Mouse (Mus musculus) liver, adult 2 months (tissue): Measurements from ENCODE around the gene Vps26a. TPM values are rescaled to one million over a fixed set of nuclear protein-coding genes. Genes with fewer than 3 reads are reported as not detected.

ENCODE experiments used
- DNase-seq: peaks from one replicate; pipeline ENCODE4 v3.0.0-alpha.2; 2011; ENCODE audit warnings: low read depth, low spot score; ENCODE audit errors: extremely low read depth
- H3K27ac ChIP-seq: fragments of 200-500 bp; replicated peaks from 2 replicates; pipeline ENCODE4 v1.5.1; 2012; ENCODE audit warnings: low read depth, mild to moderate bottlenecking, control low read depth, inconsistent platforms, low read length; ENCODE audit not compliant: insufficient read depth
- H3K27me3 ChIP-seq: fragments of 200-500 bp; 2 replicates; pipeline ENCODE4 v1.6.1; 2012; ENCODE audit warnings: mild to moderate bottlenecking, moderate library complexity, low read length, inconsistent platforms; ENCODE audit not compliant: control insufficient read depth, insufficient read depth
- H3K36me3 ChIP-seq: fragments of 200-500 bp; 2 replicates; pipeline ENCODE4 v1.6.1; 2012; ENCODE audit warnings: low read length, inconsistent platforms; ENCODE audit not compliant: control insufficient read depth, insufficient read depth
- H3K4me1 ChIP-seq: fragments of 200-500 bp; 2 replicates; pipeline ENCODE4 v1.6.1; 2011; ENCODE audit warnings: low read length; ENCODE audit not compliant: control insufficient read depth, insufficient read depth
- H3K4me3 ChIP-seq: fragments of 200-500 bp; 2 replicates; pipeline ENCODE4 v1.5.1; 2011; ENCODE audit warnings: low read depth, mild to moderate bottlenecking, control low read depth, low read length, moderate library complexity; ENCODE audit not compliant: insufficient read depth
- H3K79me2 ChIP-seq: fragments of 200-500 bp; 2 replicates; pipeline ENCODE4 v1.6.1; 2012; ENCODE audit warnings: inconsistent platforms, mild to moderate bottlenecking, low read length, moderate library complexity; ENCODE audit not compliant: control insufficient read depth, insufficient read depth
- H3K9ac ChIP-seq: fragments of 200-500 bp; 2 replicates; pipeline ENCODE4 v1.6.1; 2012; ENCODE audit warnings: low read depth, mild to moderate bottlenecking, control low read depth, inconsistent platforms, low read length
- CTCF ChIP-seq: fragments of 200-500 bp; IDR thresholded peaks from 2 replicates; pipeline ENCODE4 v1.5.1; 2011; ENCODE audit warnings: low read depth, low read length, control low read depth
- POLR2A ChIP-seq: fragments of 200-500 bp; IDR thresholded peaks from 2 replicates; pipeline ENCODE4 v1.6.1; 2011; ENCODE audit warnings: low read length, control low read depth; ENCODE audit not compliant: insufficient read depth; ENCODE audit errors: extremely low read depth
- WGBS: fragments of 180-500 bp; shearing (Covaris S2); methylation state at CpG from one replicate; pipeline ENCODE4 v1.1.7; 2018; 5-methylcytosine and 5-hydroxymethylcytosine counted together
- polyA plus RNA-seq: library from polyadenylated mRNA; depleted of rRNA; stranded (reverse); fragments of >200 nt; gene quantifications from 2 replicates; pipeline ENCODE4 v1.2.3, GENCODE M21; 2012
- total RNA-seq: library from RNA; depleted of rRNA; stranded (reverse); fragments of >200 nt; gene quantifications from 2 replicates; pipeline ENCODE4 v1.2.3, GENCODE M21; 2014

Vps26a gene
- total and polyA plus RNA-seq, 2 experiments: 7.7 to 39.7 TPM

GRCm38 (mm10) chr10:62522346-62522950, 35.8 kb upstream of the Vps26a start:
- WGBS: 64% methylated on average over 7 of the region's 7 CpGs
- H3K4me1 ChIP-seq: no peaks in the 10 kb centered on the region
- DNase-seq: no peak
- TF ChIP-seq POLR2A (no peak), CTCF (no peak)
- H3K4me3 ChIP-seq: no peak overlapping the region
- H3K79me2 ChIP-seq: no peaks in the 10 kb centered on the region
- no peak overlapping the region for H3K9ac ChIP-seq
- no peak overlapping the region for H3K27ac ChIP-seq
- H3K27me3 ChIP-seq: no peaks in the 10 kb centered on the region
- H3K36me3 ChIP-seq: no peaks in the 10 kb centered on the region

- H3K27me3 ChIP-seq: no peaks in the 10 kb centered on the region
- no peaks in the 10 kb centered on the region for H3K79me2 ChIP-seq
- no peak overlapping the region for H3K4me3 ChIP-seq
- no peak overlapping the region for H3K9ac ChIP-seq
- 47% methylated on average over 4 of the region's 4 CpGs for WGBS
- TF ChIP-seq POLR2A (no peak), CTCF (no peak)
- DNase-seq: no peak
- H3K36me3 ChIP-seq: no peaks in the 10 kb centered on the region
- no peaks in the 10 kb centered on the region for H3K4me1 ChIP-seq
- no peak overlapping the region for H3K27ac ChIP-seq
These were observed 35.2 kb upstream of the Vps26a start for GRCm38 (mm10) chr10:62521763-62522162.

GRCm38 (mm10) chr10:62520911-62521310, 34.3 kb upstream of the Vps26a start:
- no peaks in the 10 kb centered on the region for H3K4me1 ChIP-seq
- no peak overlapping the region for H3K9ac ChIP-seq
- 75% methylated on average over 2 of the region's 2 CpGs for WGBS
- TF ChIP-seq CTCF (no peak), POLR2A (no peak)
- H3K79me2 ChIP-seq: no peaks in the 10 kb centered on the region
- no peaks in the 10 kb centered on the region for H3K36me3 ChIP-seq
- H3K27me3 ChIP-seq: no peaks in the 10 kb centered on the region
- no peak overlapping the region for H3K4me3 ChIP-seq
- DNase-seq: no peak
- no peak overlapping the region for H3K27ac ChIP-seq

DNA sequence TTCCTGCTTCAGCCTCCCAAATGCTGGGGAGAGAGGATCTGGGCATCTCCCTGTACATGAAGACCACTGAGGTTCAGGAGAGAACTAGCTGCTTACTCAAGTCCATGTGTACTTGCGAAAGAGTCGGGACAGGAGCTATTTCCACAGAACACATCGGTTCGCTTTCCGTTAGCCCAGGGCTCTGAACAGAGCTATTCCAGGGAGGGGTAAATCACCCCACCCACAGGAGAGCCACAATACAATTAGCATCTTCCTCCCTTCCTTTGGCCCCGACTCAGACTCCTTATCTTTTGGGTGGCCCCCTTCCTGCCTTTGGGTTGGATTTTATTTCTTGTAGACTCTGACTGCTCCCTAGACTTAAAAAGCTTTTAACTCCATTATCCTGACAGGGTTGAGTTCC, 30.9 kb upstream of the Vps26a start:
- Histone ChIP-seq H3K9ac (no peak overlapping the region), H3K79me2 (no peaks in the 10 kb centered on the region), H3K4me1 (no peaks in the 10 kb centered on the region), H3K36me3 (no peaks in the 10 kb centered on the region), H3K27ac (no peak overlapping the region), H3K4me3 (no peak overlapping the region), H3K27me3 (no peaks in the 10 kb centered on the region)
- no peak for DNase-seq
- 70% methylated on average over 6 of the region's 6 CpGs for WGBS
- TF ChIP-seq POLR2A: no peak
- TF ChIP-seq CTCF: no peak

- 96% methylated on average over 4 of the region's 4 CpGs for WGBS
- Histone ChIP-seq H3K9ac (no peak overlapping the region), H3K27me3 (no peaks in the 10 kb centered on the region), H3K27ac (no peak overlapping the region), H3K4me3 (no peak overlapping the region), H3K4me1 (no peaks in the 10 kb centered on the region; the same call in 1 of the 2 replicates), H3K36me3 (no peaks in the 10 kb centered on the region), H3K79me2 (no peaks in the 10 kb centered on the region)
- DNase-seq: no peak
- no peak for TF ChIP-seq POLR2A
- TF ChIP-seq CTCF: no peak
These were observed 26.2 kb upstream of the Vps26a start for GRCm38 (mm10) chr10:62512855-62513254.

- no peak overlapping the region for H3K4me3 ChIP-seq
- H3K4me1 ChIP-seq: no peaks in the 10 kb centered on the region; the same call in 1 of the 2 replicates
- no peak for TF ChIP-seq POLR2A
- TF ChIP-seq CTCF: no peak
- no peak overlapping the region for H3K27ac ChIP-seq
- no peak overlapping the region for H3K9ac ChIP-seq
- H3K27me3 ChIP-seq: no peaks in the 10 kb centered on the region
- no peaks in the 10 kb centered on the region for H3K36me3 ChIP-seq
- no peak for DNase-seq
- 84% methylated on average over 6 of the region's 6 CpGs for WGBS
- no peaks in the 10 kb centered on the region for H3K79me2 ChIP-seq
These were observed 24.9 kb upstream of the Vps26a start for GRCm38 (mm10) chr10:62511528-62511927.
